Mouse (Mus musculus): ENCODE data around the gene Rgs8. TPM values are rescaled to one million over a fixed set of nuclear protein-coding genes. Genes with fewer than 3 reads are reported as not detected.
A peak's percentile ranks its signal among the peaks of the same experiment; 100 is the strongest.

Gene Rgs8
- total and polyA plus RNA-seq, 3 experiments: not detected

DNA sequence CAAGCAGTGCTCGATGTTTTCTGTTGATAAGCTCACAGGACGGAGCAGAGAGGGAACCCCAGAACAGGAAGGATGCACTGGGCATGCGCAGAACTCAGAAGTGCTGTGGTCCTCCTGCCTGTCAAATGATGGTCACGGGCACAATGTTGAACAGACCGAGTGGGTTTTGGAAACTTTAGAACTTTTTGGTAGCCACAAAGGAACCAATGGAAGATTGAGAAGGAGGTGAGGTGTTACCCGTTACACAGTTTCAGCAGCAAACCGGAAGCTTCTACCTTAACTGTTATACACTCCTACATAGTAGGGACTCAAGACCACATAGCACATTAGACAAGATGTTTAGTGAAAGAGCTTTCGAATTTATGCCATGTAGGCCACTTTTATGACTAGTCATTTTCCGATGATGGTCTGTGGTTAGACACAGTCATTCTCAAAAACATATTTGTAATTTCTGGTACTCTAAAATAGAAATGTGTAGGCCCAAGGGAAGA, 35.4 kb upstream of the Rgs8 start (continued):
- TF ChIP-seq EP300 (IDR thresholded peaks at IDR 0.05; ENCODE audit: low read length): peak; percentile 93
- TF ChIP-seq SIN3A (IDR thresholded peaks at IDR 0.05; ENCODE audit: low read length): no peak
- no peak for TF ChIP-seq GABPA (IDR thresholded peaks at IDR 0.05; ENCODE audit: insufficient replicate concordance, low read depth, low read length)
- peak; percentile 37; the same call in 1 of the 2 replicates for TF ChIP-seq MAX (IDR thresholded peaks at IDR 0.05; ENCODE audit: low read length)
- peak; percentile 44; the same call in 1 of the 2 replicates for TF ChIP-seq ZNF384 (IDR thresholded peaks at IDR 0.05; ENCODE audit: low read depth, low read length)
- peak; percentile 68 for TF ChIP-seq BHLHE40 (IDR thresholded peaks at IDR 0.05; ENCODE audit: low read depth, low read length)
- peak; percentile 42; the same call in 1 of the 2 replicates for TF ChIP-seq HCFC1 (IDR thresholded peaks at IDR 0.05; ENCODE audit: low read depth, low read length)
- no peak for TF ChIP-seq USF2 (conservative IDR thresholded peaks at IDR 0.05; ENCODE audit: low read depth, low read length)
- TF ChIP-seq UBTF (IDR thresholded peaks at IDR 0.05; ENCODE audit: low read depth, low read length): no peak
- TF ChIP-seq JUN (IDR thresholded peaks at IDR 0.05; ENCODE audit: insufficient read depth, low read depth, low read length): peak; percentile 86
- no peak for TF ChIP-seq RCOR1 (conservative IDR thresholded peaks at IDR 0.05; ENCODE audit: low read depth, low read length)
- TF ChIP-seq MAZ (IDR thresholded peaks at IDR 0.05; ENCODE audit: low read depth, low read length): no peak
- peak; percentile 93 for TF ChIP-seq IRF4 (IDR thresholded peaks at IDR 0.05; ENCODE audit: low read depth, low read length)
- no peak for TF ChIP-seq MXI1 (IDR thresholded peaks at IDR 0.05; ENCODE audit: low read depth, low read length)

DNA sequence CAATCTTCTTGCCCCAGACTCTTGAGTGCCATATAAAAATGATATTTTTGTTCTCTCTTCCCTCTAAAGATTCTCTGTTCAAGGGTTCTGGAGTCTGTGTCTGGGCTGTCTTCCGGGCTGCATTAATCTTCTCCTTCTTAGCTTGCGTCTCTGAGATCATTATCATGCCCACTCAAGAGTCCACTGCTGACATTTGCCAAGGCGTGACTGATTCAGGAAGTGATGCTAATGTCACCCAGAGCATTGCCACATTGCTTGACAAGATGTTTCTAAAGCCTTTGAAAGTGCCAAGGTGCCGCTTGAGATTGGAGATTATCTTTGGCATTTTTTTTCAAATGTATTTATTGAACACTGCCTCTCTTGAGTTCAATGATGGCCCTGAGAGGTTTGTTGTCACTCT, 29.8 kb upstream of the Rgs8 start:
- dilution Hi-C loops (cut with MboI; ENCODE audit: extremely low pct_ligation_motif_present, extremely low pct_unique_long_range_greater_than_20kb, low sequenced_read_pairs): no loop called here
- in situ Hi-C loops (cut with MboI; ENCODE audit: low pct_ligation_motif_present, low pct_unique_long_range_greater_than_20kb, low sequenced_read_pairs): no loop called here

More for the DNA sequence above, 29.8 kb upstream of the Rgs8 start:
- Histone ChIP-seq H3K4me2 (ENCODE audit: insufficient read depth, low read depth, poor library complexity, severe bottlenecking) (no peak overlapping the region), H3K9me3 (replicated peaks; ENCODE audit: low read length) (peaks cover 6% of the 10 kb centered on the region), H3K9ac (ENCODE audit: insufficient read depth, low read depth) (no peak overlapping the region), H3K79me2 (replicated peaks; ENCODE audit: control insufficient read depth, extremely low read depth, insufficient read depth, poor library complexity, severe bottlenecking) (no peaks in the 10 kb centered on the region), H3K27me3 (replicated peaks) (no peaks in the 10 kb centered on the region), H3K36me3 (replicated peaks in 1 of 2; ENCODE audit: control insufficient read depth in 1 of 2, insufficient read depth in 1 of 2, low read length in 1 of 2) (no peaks in the 10 kb centered on the region), H3K4me3 (replicated peaks in 1 of 3; ENCODE audit: low read depth in 2 of 3, low read length in 2 of 3, poor library complexity in 1 of 3) (no peak overlapping the region), H3K27ac (ENCODE audit: insufficient read depth, low read depth) (no peak overlapping the region), H3K4me1 (ENCODE audit: control insufficient read depth in 1 of 2, insufficient read depth in 2 of 2) (no peaks in the 10 kb centered on the region)
- TF ChIP-seq EP300 (IDR thresholded peaks at IDR 0.05; ENCODE audit: low read length) (no peak), E2F4 (IDR thresholded peaks at IDR 0.05; ENCODE audit: insufficient replicate concordance, low read depth, low read length) (no peak), ELF1 (IDR thresholded peaks at IDR 0.05; ENCODE audit: low read depth, low read length) (no peak), POLR2AphosphoS2 (IDR thresholded peaks at IDR 0.05; ENCODE audit: low read depth, low read length) (no peak), BHLHE40 (IDR thresholded peaks at IDR 0.05; ENCODE audit: low read depth, low read length) (no peak), MAZ (IDR thresholded peaks at IDR 0.05; ENCODE audit: low read depth, low read length) (no peak), CHD2 (IDR thresholded peaks at IDR 0.05; ENCODE audit: low read length) (no peak), NRF1 (IDR thresholded peaks at IDR 0.05; ENCODE audit: low read depth, low read length) (no peak), MXI1 (IDR thresholded peaks at IDR 0.05; ENCODE audit: low read depth, low read length) (no peak), ZMIZ1 (IDR thresholded peaks at IDR 0.05; ENCODE audit: low read depth, low read length) (no peak), CHD1 (IDR thresholded peaks at IDR 0.05; ENCODE audit: low read depth, low read length) (no peak), USF2 (conservative IDR thresholded peaks at IDR 0.05; ENCODE audit: low read depth, low read length) (no peak), NELFE (IDR thresholded peaks at IDR 0.05; ENCODE audit: low read depth, low read length) (no peak), MEF2A (IDR thresholded peaks at IDR 0.05; ENCODE audit: borderline replicate concordance, low read depth, low read length) (no peak)
- DNase-seq (ENCODE audit: extremely low read depth): no peak
